Mouse (Mus musculus) megakaryocyte, embryonic 14.5 days (primary cell): ENCODE results near the gene Ankfn1. TPM values are rescaled to one million over a fixed set of nuclear protein-coding genes. Genes with fewer than 3 reads are reported as not detected.

Experiments used
- H3K27me3 ChIP-seq: replicated peaks from 2 replicates; pipeline ENCODE3; 2012; ENCODE audit warnings: inconsistent platforms
- H3K36me3 ChIP-seq: replicated peaks from 2 replicates; pipeline ENCODE3; 2012; ENCODE audit warnings: low read length, inconsistent platforms, mixed read lengths
- H3K4me1 ChIP-seq: 2 replicates; pipeline ENCODE4 v1.6.1; 2012; ENCODE audit warnings: inconsistent platforms
- H3K4me3 ChIP-seq: replicated peaks from 2 replicates; pipeline ENCODE3; 2012; ENCODE audit warnings: moderate library complexity, mild to moderate bottlenecking, inconsistent platforms
- H3K9me3 ChIP-seq: 2 replicates; pipeline ENCODE4 v1.6.1; 2012; ENCODE audit warnings: inconsistent platforms
- FLI1 ChIP-seq: IDR thresholded peaks from 2 replicates; pipeline ENCODE4 v1.6.1; 2012; ENCODE audit warnings: low read length, inconsistent platforms, mixed read lengths
- GATA1 ChIP-seq: IDR thresholded peaks from 3 replicates; pipeline ENCODE4 v1.6.1; 2012; ENCODE audit warnings: mixed read lengths, low read length, inconsistent platforms, borderline replicate concordance
- polyA plus RNA-seq: library from polyadenylated mRNA; stranded (reverse); fragments of >175 nt; gene quantifications from 2 replicates; pipeline ENCODE4 v1.2.3, GENCODE M21; 2012; ENCODE audit warnings: low replicate concordance; ENCODE audit not compliant: insufficient read depth

Ankfn1 gene
- polyA plus RNA-seq, 1 experiment, result 0.56 TPM

- Histone ChIP-seq H3K36me3 (no peaks in the 10 kb centered on the region), H3K9me3 (no peaks in the 10 kb centered on the region), H3K4me1 (no peaks in the 10 kb centered on the region), H3K27me3 (no peaks in the 10 kb centered on the region), H3K4me3 (no peak overlapping the region)
- TF ChIP-seq GATA1 (no peak), FLI1 (no peak)
These were observed 321.7 kb downstream of the Ankfn1 start for GRCm38 (mm10) chr11:89455647-89456231.

GRCm38 (mm10) chr11:89454702-89455101 lies 322.8 kb downstream of the Ankfn1 start:
- Histone ChIP-seq H3K9me3 (no peaks in the 10 kb centered on the region), H3K27me3 (no peaks in the 10 kb centered on the region), H3K36me3 (no peaks in the 10 kb centered on the region), H3K4me1 (no peaks in the 10 kb centered on the region), H3K4me3 (no peak overlapping the region)
- TF ChIP-seq GATA1 (no peak), FLI1 (no peak)

- no peaks in the 10 kb centered on the region for H3K27me3 ChIP-seq
- TF ChIP-seq GATA1, result no peak
- TF ChIP-seq FLI1, result no peak
- no peaks in the 10 kb centered on the region for H3K4me1 ChIP-seq
- H3K9me3 ChIP-seq, result no peaks in the 10 kb centered on the region
- H3K4me3 ChIP-seq, result no peak overlapping the region
- H3K36me3 ChIP-seq, result no peaks in the 10 kb centered on the region
These were observed 324.6 kb downstream of the Ankfn1 start for GRCm38 (mm10) chr11:89452862-89453261.

- Histone ChIP-seq H3K4me1 (no peaks in the 10 kb centered on the region), H3K9me3 (no peaks in the 10 kb centered on the region), H3K27me3 (no peaks in the 10 kb centered on the region), H3K36me3 (no peaks in the 10 kb centered on the region), H3K4me3 (no peak overlapping the region)
- TF ChIP-seq GATA1 (no peak), FLI1 (no peak)
These were observed 327.0 kb downstream of the Ankfn1 start for GRCm38 (mm10) chr11:89450406-89450805.

- H3K4me3 ChIP-seq, result no peak overlapping the region
- H3K36me3 ChIP-seq, result no peaks in the 10 kb centered on the region
- no peaks in the 10 kb centered on the region for H3K27me3 ChIP-seq
- TF ChIP-seq FLI1 (no peak), GATA1 (no peak)
- H3K4me1 ChIP-seq, result no peaks in the 10 kb centered on the region
- no peaks in the 10 kb centered on the region for H3K9me3 ChIP-seq
These were observed 328.5 kb downstream of the Ankfn1 start for GRCm38 (mm10) chr11:89448986-89449385.

GRCm38 (mm10) chr11:89447477-89447876 lies 330.0 kb downstream of the Ankfn1 start:
- H3K27me3 ChIP-seq, result no peaks in the 10 kb centered on the region
- no peak overlapping the region for H3K4me3 ChIP-seq
- TF ChIP-seq FLI1 (no peak), GATA1 (no peak)
- no peaks in the 10 kb centered on the region for H3K9me3 ChIP-seq
- H3K4me1 ChIP-seq, result no peaks in the 10 kb centered on the region
- no peaks in the 10 kb centered on the region for H3K36me3 ChIP-seq

- Histone ChIP-seq H3K36me3 (no peaks in the 10 kb centered on the region), H3K4me3 (no peak overlapping the region), H3K4me1 (no peaks in the 10 kb centered on the region), H3K9me3 (peaks cover 7% of the 10 kb centered on the region; the same call in 1 of the 2 replicates), H3K27me3 (no peaks in the 10 kb centered on the region)
- TF ChIP-seq FLI1 (no peak), GATA1 (no peak)
These were observed 336.9 kb downstream of the Ankfn1 start for GRCm38 (mm10) chr11:89440566-89440965.

GRCm38 (mm10) chr11:89424358-89424757 lies 353.1 kb downstream of the Ankfn1 start:
- TF ChIP-seq GATA1 (no peak), FLI1 (no peak)
- Histone ChIP-seq H3K4me1 (no peaks in the 10 kb centered on the region), H3K9me3 (peaks cover 4% of the 10 kb centered on the region; the same call in 1 of the 2 replicates), H3K36me3 (no peaks in the 10 kb centered on the region), H3K27me3 (no peaks in the 10 kb centered on the region), H3K4me3 (no peak overlapping the region)

- Histone ChIP-seq H3K4me3 (no peak overlapping the region), H3K4me1 (no peaks in the 10 kb centered on the region), H3K9me3 (no peaks in the 10 kb centered on the region), H3K27me3 (no peaks in the 10 kb centered on the region), H3K36me3 (no peaks in the 10 kb centered on the region)
- TF ChIP-seq GATA1 (no peak), FLI1 (no peak)
These were observed 354.8 kb downstream of the Ankfn1 start for GRCm38 (mm10) chr11:89422637-89423036.

- Histone ChIP-seq H3K4me1 (no peaks in the 10 kb centered on the region), H3K4me3 (no peak overlapping the region), H3K36me3 (no peaks in the 10 kb centered on the region), H3K27me3 (no peaks in the 10 kb centered on the region), H3K9me3 (peaks cover under 1% of the 10 kb centered on the region; the same call in 1 of the 2 replicates)
- TF ChIP-seq FLI1 (no peak), GATA1 (no peak)
These were observed 356.6 kb downstream of the Ankfn1 start for GRCm38 (mm10) chr11:89420767-89421438.
